Mouse (Mus musculus): ENCODE data around the gene Vmn2r102. TPM values are rescaled to one million over a fixed set of nuclear protein-coding genes. Genes with fewer than 3 reads are reported as not detected.

The Vmn2r102 gene
- total RNA-seq (2017) = not detected in 2 replicates

DNA sequence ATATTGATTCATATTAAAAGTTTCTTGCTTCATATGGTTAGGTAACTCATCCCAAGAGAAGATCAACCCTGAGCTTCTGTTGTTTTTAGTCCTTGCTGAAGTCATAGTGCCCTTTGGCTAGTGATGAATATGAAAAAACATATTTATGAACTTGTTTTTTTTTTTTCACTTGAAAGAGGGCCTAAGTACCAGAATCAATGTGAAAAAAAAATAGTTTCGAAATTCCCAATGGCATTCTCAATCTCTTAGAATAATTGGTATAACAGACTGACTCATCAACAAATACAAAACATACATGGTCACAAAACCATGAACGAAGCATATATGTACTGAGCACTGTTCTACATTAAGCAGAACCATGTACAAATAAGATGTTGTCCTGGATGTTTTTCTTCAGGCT is at the start of gene Vmn2r102:
Gene Vmn2r102 (plus strand): TSS at position 301 of the 400 bp plus-strand sequence.
- ATAC-seq (replicated peaks in 1 of 2; ENCODE audit: insufficient read depth in 1 of 2, low FRiP score in 2 of 2, low TSS enrichment in 1 of 2, low read depth in 1 of 2, poor library complexity in 2 of 2, severe bottlenecking in 2 of 2) = no peak

DNA sequence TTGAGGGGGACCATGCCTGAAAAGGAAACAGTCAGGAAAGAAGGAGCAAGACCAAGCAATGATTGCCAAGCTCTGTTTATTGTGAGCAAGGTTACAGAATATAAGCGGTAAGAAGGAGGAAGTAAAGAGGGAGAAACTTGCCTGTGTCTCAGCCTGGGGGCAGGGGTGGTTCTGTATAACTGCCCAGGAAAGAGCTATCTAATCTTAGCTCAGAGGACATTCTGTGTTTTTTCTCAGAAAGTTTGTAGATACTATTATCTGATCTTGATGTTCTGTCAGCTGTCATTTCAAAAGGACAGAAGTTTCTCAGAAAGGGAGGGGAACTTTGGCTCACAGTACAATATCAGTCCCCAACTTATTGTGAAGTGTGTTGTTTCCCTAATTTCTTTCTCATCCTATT is 30.8 kb upstream of the Vmn2r102 start:
- no peak for ATAC-seq (replicated peaks in 1 of 2; ENCODE audit: insufficient read depth in 1 of 2, low FRiP score in 2 of 2, low TSS enrichment in 1 of 2, low read depth in 1 of 2, poor library complexity in 2 of 2, severe bottlenecking in 2 of 2)

DNA sequence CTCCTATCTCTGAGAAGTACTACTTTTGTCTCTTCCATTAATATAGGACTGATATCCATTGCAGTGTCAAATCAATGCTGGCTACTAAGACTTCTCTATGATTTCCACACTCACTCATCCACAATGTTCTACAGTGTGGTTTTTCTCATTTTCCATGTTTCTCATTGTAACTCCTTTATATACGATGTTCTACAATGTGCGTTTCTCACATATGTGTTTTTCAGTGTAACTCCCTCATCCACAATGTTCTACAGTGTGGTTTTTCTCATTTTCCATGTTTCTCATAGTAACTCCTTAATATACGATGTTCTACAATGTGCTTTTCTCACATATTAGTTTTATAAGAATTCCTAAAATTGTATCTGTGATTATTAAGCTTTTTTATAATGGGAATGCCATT is 1.7 kb upstream of the Vmn2r102 start:
- ATAC-seq (replicated peaks in 1 of 2; ENCODE audit: insufficient read depth in 1 of 2, low FRiP score in 2 of 2, low TSS enrichment in 1 of 2, low read depth in 1 of 2, poor library complexity in 2 of 2, severe bottlenecking in 2 of 2) = peak; percentile 69 to 76; a peak in 2 of 4 replicates

GRCm38 (mm10) chr17:19692062-19692461 is 31.9 kb downstream of the Vmn2r102 start:
- no peak for ATAC-seq (replicated peaks in 1 of 2; ENCODE audit: insufficient read depth in 1 of 2, low FRiP score in 2 of 2, low TSS enrichment in 1 of 2, low read depth in 1 of 2, poor library complexity in 2 of 2, severe bottlenecking in 2 of 2)

Other genes starting within 250 kb of the Vmn2r102 start
- not detected in 2 replicates for gene Vmn2r100, start 155.6 kb upstream of the Vmn2r102 start, total RNA-seq (2017)
- not detected in 2 replicates for gene Vmn2r101, start 83.1 kb upstream of the Vmn2r102 start, total RNA-seq (2017)
- not detected in 2 replicates for gene Vmn2r103, start 113.0 kb downstream of the Vmn2r102 start, total RNA-seq (2017)